Comparison of ENCODE assay signal across 28 mouse cellular contexts in the genomic region with DNA sequence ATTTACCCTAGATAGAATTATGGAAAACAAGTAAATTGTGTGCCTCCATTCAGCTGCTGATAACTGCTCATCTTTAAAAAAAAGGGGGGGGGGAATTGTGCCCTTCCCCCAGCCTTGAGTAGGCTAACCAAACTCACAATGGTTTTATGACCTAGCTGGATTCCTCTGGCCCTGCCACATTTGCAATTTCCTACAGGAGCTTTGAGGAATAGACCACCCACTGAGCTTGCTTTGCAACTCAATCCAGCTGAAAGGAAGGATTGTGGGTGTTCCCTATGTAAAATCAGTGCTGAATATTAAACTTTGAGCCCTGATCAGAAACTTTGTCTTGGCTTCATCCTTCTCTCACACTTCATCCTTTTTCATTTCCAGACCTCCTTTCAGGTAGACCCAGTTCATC.
"Had no signal": no experiment of that assay in that cellular context is flagged by ENCODE, and none has a peak within 500 bp of the region (broad histone marks: within the 10 kb centered on the region; RNA-seq: fewer than 3 reads in every experiment).

No protein-coding gene starts in this region.

- H3K4me2 ChIP-seq: heart, embryonic 11.5 days; heart, embryonic 13.5 days; heart, embryonic 15.5 days; hindbrain, embryonic 12.5 days; hindbrain, embryonic 14.5 days; intestine, embryonic 15.5 days; limb, embryonic 12.5 days; liver, embryonic 11.5 days; liver, embryonic 13.5 days; liver, embryonic 15.5 days had no signal

- ATAC-seq: hindbrain, embryonic 16.5 days; inflammation-experienced regulatory T-cells, adult 6 months; intestine, embryonic 15.5 days; intestine, postnatal 0 days had no signal

- H3K4me1 ChIP-seq: heart, embryonic 13.5 days; heart, embryonic 15.5 days; hindbrain, embryonic 10.5 days; hindbrain, embryonic 12.5 days; intestine, embryonic 15.5 days; limb, embryonic 10.5 days; limb, embryonic 12.5 days; liver, embryonic 13.5 days; liver, embryonic 15.5 days had no signal

- H3K27me3 ChIP-seq: heart, embryonic 13.5 days; heart, embryonic 15.5 days; hindbrain, embryonic 12.5 days; intestine, embryonic 15.5 days; limb, embryonic 12.5 days; liver, embryonic 13.5 days; liver, embryonic 15.5 days had no signal

- H3K4me3 ChIP-seq: heart, adult 2 months; heart, embryonic 13.5 days; heart, embryonic 15.5 days; hindbrain, embryonic 10.5 days; hindbrain, embryonic 12.5 days; intestine, embryonic 15.5 days; layer of hippocampus, adult 2 months; left cerebral cortex, adult 2 months; limb, embryonic 10.5 days; limb, embryonic 12.5 days; liver, embryonic 13.5 days; liver, embryonic 15.5 days had no signal

- H3K9ac ChIP-seq: heart, embryonic 13.5 days; heart, embryonic 15.5 days; hindbrain, embryonic 12.5 days; hindbrain, embryonic 14.5 days; intestine, embryonic 15.5 days; limb, embryonic 12.5 days; liver, embryonic 13.5 days; liver, embryonic 15.5 days had no signal

- H3K36me3 ChIP-seq: heart, embryonic 13.5 days; heart, embryonic 15.5 days; hindbrain, embryonic 10.5 days; hindbrain, embryonic 12.5 days; intestine, embryonic 15.5 days; limb, embryonic 12.5 days; liver, embryonic 13.5 days; liver, embryonic 15.5 days had no signal

- H3K9me3 ChIP-seq: heart, embryonic 15.5 days; intestine, embryonic 15.5 days; limb, embryonic 10.5 days; liver, embryonic 13.5 days had no signal

- DNase-seq: gastrocnemius, postnatal 14 days; gastrocnemius, postnatal 36 days; heart, adult 11 months; heart, adult 2 months; heart, postnatal 4 days; kidney, adult 18-20 months; kidney, adult 8-10 months; kidney, postnatal 10 days; kidney, postnatal 25 days; kidney, postnatal 4 days; liver; liver, embryonic 13.5 days had no signal

- H3K27ac ChIP-seq: heart, adult 2 months; heart, embryonic 13.5 days; heart, embryonic 15.5 days; hindbrain, embryonic 10.5 days; hindbrain, embryonic 12.5 days; hindbrain, embryonic 14.5 days; intestine, embryonic 15.5 days; layer of hippocampus, adult 2 months; left cerebral cortex, adult 2 months; limb, embryonic 10.5 days; limb, embryonic 12.5 days; liver, embryonic 13.5 days; liver, embryonic 15.5 days had no signal
